Mouse (Mus musculus): ENCODE results near the gene Adamts20.

DNA sequence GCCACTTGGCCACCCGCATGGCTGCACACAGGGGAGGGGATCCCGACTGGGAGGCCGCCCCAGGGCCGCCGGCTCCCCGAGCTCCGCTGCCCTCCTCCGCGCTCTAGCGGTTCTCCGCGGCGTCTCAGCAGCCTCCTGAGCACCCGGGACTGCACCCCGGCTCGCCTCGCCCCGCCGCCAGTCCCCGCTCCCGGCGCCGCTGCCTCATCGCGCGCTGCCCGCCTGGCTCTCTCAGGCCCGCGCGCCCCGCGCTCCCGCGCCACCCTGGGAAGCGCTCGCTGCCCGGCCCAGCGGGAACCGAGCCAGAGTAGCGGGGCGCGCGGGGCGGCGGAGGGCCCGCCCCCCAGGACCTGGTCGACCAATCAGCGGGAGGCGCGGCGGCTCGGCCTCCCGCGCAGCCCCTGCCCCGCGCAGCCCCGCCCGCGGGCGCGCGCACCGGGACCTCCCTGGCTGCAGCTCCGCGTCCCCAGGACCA lies 61.1 kb downstream of the Adamts20 start:
- TF ChIP-seq CTCF (IDR thresholded peaks at IDR 0.05; ENCODE audit: insufficient read depth, low read length): no peak
- no peak for TF ChIP-seq POLR2A (IDR thresholded peaks at IDR 0.05; ENCODE audit: borderline replicate concordance, extremely low read depth, low read depth, low read length)

Data from lung, adult 2 months (tissue).